Mouse (Mus musculus): ENCODE results near the gene H2-DMb2. TPM values are rescaled to one million over a fixed set of nuclear protein-coding genes. Genes with fewer than 3 reads are reported as not detected.

Gene H2-DMb2
- polyA plus RNA-seq, 1 experiment, result 0.52 TPM

DNA sequence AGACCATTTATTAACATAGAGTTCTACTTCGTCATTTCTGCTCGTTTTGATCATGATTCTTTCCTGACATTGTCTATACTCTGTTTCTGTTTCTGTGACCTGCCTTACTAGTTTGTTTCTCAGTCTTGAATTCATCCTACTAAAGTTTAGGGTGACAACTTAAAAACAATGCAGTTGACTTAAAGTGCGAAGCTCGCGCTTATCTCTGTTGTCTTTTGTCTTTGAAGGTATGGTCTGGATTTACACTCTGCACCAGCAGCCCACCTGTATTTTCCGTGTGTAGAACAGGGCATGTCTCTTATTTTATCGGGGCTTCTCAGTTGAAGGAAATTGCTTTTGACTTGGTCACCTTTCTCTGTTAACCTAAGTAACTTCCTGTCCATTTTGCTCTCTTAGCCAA lies 20.0 kb upstream of the H2-DMb2 start:
- WGBS, result 2% methylated on average over 7 of the region's 7 CpGs
- no peak overlapping the region; the same call in 1 of the 2 replicates for H3K27ac ChIP-seq (ENCODE audit: insufficient read depth, low read length)

DNA sequence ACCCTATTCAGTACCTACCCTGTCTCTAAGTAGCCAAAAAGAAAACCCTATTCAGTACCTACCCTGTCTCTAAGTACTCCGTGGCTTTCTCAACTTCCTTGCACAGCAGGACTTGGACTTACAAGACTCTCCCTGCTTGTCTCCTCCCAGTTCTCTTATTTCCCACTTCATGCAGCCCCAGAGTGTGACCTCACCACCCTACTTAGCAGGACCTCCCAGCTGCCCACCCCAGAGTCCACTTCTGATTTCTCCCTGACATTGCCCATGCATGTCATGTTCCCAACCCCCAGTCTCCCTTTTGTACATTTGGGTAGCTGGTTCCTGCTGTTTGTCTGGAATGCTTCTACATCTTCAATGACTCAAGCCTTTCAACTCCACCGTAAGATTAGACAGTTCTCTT lies 19.6 kb upstream of the H2-DMb2 start:
- H3K4me3 ChIP-seq (replicated peaks; ENCODE audit: insufficient read depth, low read depth, low read length), result peak overlapping the region; percentile 6
- DNase-seq, result no peak
- peaks cover 4% of the 10 kb centered on the region for H3K4me1 ChIP-seq (ENCODE audit: control insufficient read depth, insufficient read depth, low read length)
- H3K27ac ChIP-seq (ENCODE audit: insufficient read depth, low read length), result no peak overlapping the region
- WGBS, result 1% methylated on average over 2 of the region's 2 CpGs
- TF ChIP-seq POLR2A (IDR thresholded peaks at IDR 0.05; ENCODE audit: borderline replicate concordance, insufficient read depth, low read length) (no peak), CTCF (IDR thresholded peaks at IDR 0.05; ENCODE audit: borderline replicate concordance, insufficient read depth, low read depth, low read length) (no peak)
- H3K27me3 ChIP-seq (ENCODE audit: control insufficient read depth, insufficient read depth, low read length), result no peaks in the 10 kb centered on the region

More for the DNA sequence above, 20.0 kb upstream of the H2-DMb2 start:
- no peak for DNase-seq
- no peaks in the 10 kb centered on the region for H3K27me3 ChIP-seq (ENCODE audit: control insufficient read depth, insufficient read depth, low read length)
- H3K4me1 ChIP-seq (ENCODE audit: control insufficient read depth, insufficient read depth, low read length), result peaks cover 3% of the 10 kb centered on the region
- peak overlapping the region; percentile 93 for H3K4me3 ChIP-seq (replicated peaks; ENCODE audit: insufficient read depth, low read depth, low read length)
- TF ChIP-seq POLR2A (IDR thresholded peaks at IDR 0.05; ENCODE audit: borderline replicate concordance, insufficient read depth, low read length), result no peak
- TF ChIP-seq CTCF (IDR thresholded peaks at IDR 0.05; ENCODE audit: borderline replicate concordance, insufficient read depth, low read depth, low read length), result no peak

DNA sequence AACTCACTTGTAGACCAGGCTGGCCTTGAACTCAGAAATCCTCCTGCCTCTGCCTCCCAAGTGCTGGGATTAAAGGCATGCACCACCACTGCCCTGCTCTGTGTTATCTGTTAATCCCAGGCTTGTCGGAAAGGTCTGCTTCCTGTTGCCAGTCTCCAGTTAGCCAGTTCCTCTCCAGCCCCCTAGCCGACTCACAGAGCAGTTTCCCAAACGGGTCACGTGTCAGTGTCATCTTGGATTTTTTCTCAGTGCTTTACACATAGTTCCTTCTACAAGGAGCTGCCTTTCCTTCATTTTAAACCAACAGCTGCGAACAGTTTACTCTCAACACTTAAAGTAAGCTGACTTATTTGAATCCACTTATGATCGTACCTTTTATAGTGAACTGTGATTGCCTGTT lies 18.5 kb upstream of the H2-DMb2 start:
- Histone ChIP-seq H3K27me3 (ENCODE audit: control insufficient read depth, insufficient read depth, low read length) (no peaks in the 10 kb centered on the region), H3K4me3 (replicated peaks; ENCODE audit: insufficient read depth, low read depth, low read length) (no peak overlapping the region), H3K4me1 (ENCODE audit: control insufficient read depth, insufficient read depth, low read length) (peaks cover 6% of the 10 kb centered on the region), H3K27ac (ENCODE audit: insufficient read depth, low read length) (no peak overlapping the region)
- TF ChIP-seq POLR2A (IDR thresholded peaks at IDR 0.05; ENCODE audit: borderline replicate concordance, insufficient read depth, low read length), result no peak
- no peak for TF ChIP-seq CTCF (IDR thresholded peaks at IDR 0.05; ENCODE audit: borderline replicate concordance, insufficient read depth, low read depth, low read length)
- DNase-seq, result no peak
- 85% methylated on average over 6 of the region's 6 CpGs for WGBS

DNA sequence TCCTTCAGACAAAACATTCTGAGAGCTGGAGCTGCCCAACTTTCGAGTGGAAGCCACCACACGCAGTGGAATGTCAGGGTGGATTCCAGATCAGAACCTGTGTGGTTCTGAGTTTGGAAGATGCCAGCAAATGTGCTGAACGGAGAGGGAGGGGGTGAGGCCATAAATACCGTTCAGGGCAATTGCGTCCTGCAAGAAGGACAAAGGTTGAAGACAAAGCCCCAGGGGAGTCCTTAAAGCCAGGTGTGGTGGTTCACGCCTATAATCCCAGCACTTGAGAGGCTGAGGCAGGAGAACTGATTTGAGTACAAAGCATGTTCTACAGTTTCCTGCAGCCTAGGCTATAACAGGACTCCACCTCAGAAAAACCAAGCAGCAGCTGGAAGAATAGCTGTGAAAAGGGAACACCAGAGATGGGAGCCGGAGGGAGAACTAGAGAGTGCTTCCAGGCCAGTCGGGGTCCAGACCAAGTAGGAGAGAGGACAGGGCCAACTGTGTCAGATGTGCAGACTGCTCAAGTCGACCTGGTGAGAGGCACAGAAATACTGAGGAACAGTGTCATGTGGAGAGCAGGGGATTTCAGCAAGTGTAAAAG lies 16.2 kb upstream of the H2-DMb2 start:
- no peak overlapping the region for H3K27ac ChIP-seq (ENCODE audit: insufficient read depth, low read length)
- H3K27me3 ChIP-seq (ENCODE audit: control insufficient read depth, insufficient read depth, low read length), result no peaks in the 10 kb centered on the region
- DNase-seq, result no peak
- no peak overlapping the region for H3K4me3 ChIP-seq (replicated peaks; ENCODE audit: insufficient read depth, low read depth, low read length)
- TF ChIP-seq POLR2A (IDR thresholded peaks at IDR 0.05; ENCODE audit: borderline replicate concordance, insufficient read depth, low read length) (no peak), CTCF (IDR thresholded peaks at IDR 0.05; ENCODE audit: borderline replicate concordance, insufficient read depth, low read depth, low read length) (no peak)
- 57% methylated on average over 9 of the region's 9 CpGs for WGBS
- H3K4me1 ChIP-seq (ENCODE audit: control insufficient read depth, insufficient read depth, low read length), result peaks cover 6% of the 10 kb centered on the region

DNA sequence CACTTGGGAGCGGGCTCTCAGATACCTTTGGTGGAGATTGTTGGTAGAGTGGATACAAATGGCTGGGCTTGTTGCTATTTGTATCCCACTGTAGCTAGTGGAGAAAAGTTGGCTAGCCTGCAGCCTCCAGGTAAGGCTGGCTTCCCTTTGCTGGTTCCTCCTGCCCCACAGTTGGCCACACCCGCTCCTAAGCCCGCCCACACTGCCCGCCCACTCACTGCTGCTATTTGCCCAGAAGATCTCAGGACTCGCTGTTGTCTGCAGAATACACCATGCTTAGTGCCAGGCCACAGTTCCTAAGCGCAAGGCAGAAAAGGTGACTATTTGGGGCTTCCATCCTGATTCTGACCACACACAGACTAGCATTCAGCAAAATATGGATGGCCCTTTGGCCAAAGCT lies 15.6 kb upstream of the H2-DMb2 start:
- H3K27me3 ChIP-seq (ENCODE audit: control insufficient read depth, insufficient read depth, low read length), result no peaks in the 10 kb centered on the region
- peaks cover 6% of the 10 kb centered on the region for H3K4me1 ChIP-seq (ENCODE audit: control insufficient read depth, insufficient read depth, low read length)
- WGBS, result 9% methylated on average over 6 of the region's 6 CpGs
- DNase-seq, result peak; percentile 72 to 81
- TF ChIP-seq POLR2A (IDR thresholded peaks at IDR 0.05; ENCODE audit: borderline replicate concordance, insufficient read depth, low read length) (peak; percentile 67; the same call in 1 of the 2 replicates), CTCF (IDR thresholded peaks at IDR 0.05; ENCODE audit: borderline replicate concordance, insufficient read depth, low read depth, low read length) (no peak)
- H3K27ac ChIP-seq (ENCODE audit: insufficient read depth, low read length), result no peak overlapping the region
- H3K4me3 ChIP-seq (replicated peaks; ENCODE audit: insufficient read depth, low read depth, low read length), result peak overlapping the region; percentile 2

DNA sequence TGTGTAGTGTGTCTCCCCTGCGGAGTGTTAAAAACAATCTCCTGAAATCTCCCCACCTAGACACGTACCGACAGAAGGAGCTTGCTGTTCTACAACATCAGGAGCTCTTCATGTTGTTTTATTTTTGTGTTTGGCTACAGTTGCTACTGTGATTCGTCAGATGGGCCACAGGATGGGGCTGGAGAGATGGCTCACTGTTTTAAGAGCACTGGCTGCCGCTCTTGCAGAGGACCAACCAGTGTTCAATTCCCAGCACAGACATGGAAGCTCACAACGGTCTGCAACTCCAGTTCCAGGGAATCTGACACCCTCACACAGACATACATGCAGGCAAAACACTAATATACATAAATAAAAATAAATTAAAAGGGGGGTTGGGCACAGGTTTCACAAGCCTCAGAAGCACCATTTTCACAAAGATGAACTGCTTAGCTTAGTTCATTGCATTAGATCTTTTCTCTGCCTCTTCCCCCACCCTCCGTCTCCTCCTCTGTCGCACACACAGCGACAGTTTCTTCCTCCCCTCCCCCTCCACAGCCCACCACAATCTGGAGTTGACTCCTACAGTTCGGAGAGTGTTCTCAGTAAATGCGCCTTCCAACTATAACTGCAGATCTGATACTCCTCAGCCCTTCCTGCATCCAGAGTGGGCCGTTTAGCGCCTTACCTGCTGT lies 14.7 kb upstream of the H2-DMb2 start:
- 39% methylated on average over 13 of the region's 13 CpGs for WGBS
- Histone ChIP-seq H3K4me1 (ENCODE audit: control insufficient read depth, insufficient read depth, low read length) (peaks cover 6% of the 10 kb centered on the region), H3K27ac (ENCODE audit: insufficient read depth, low read length) (no peak overlapping the region), H3K27me3 (ENCODE audit: control insufficient read depth, insufficient read depth, low read length) (no peaks in the 10 kb centered on the region), H3K4me3 (replicated peaks; ENCODE audit: insufficient read depth, low read depth, low read length) (no peak overlapping the region)
- no peak for DNase-seq
- TF ChIP-seq CTCF (IDR thresholded peaks at IDR 0.05; ENCODE audit: borderline replicate concordance, insufficient read depth, low read depth, low read length) (no peak; the same call in 1 of the 2 replicates), POLR2A (IDR thresholded peaks at IDR 0.05; ENCODE audit: borderline replicate concordance, insufficient read depth, low read length) (no peak)

DNA sequence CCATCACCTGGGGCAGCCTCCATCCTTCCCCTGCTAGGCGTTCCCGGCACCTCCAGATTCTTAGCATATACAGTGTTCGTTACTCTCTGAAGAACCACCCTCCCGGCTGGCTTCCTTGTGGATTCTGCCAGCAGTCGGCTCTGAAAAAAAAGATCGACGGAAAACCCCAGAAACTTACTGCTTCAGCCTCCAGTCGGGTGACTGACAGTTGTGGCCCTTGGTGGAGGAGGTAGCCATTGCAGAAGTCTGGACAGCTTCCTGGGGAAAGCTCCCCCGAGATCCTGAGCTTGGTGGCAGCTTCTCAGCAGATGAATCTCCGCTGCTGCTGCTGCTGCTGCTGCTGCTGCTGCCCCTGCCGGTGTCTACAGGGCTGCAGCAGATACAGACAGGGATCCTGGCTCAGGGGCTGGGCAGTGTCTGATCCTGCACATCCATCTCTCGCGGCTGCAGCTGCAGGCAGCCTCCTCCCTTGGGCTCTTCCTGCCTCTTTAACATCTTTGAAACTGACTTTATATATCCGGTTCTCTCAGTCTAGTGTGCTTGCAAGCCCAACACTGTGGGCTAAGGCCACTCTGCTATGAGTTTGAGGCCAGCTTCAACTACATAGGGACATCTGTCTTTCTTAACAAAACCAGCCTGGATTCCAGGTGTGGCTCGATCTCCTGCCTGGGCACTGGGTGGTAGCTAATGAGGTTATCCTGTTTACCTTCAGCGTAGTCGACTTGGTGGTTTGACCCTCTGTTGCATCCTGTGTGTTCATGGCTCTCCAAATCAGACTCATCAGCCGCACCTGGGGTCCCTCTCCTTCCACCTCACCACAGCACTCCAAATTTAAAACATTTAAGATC lies 13.9 kb upstream of the H2-DMb2 start:
- no peak for DNase-seq
- peaks cover 6% of the 10 kb centered on the region for H3K4me1 ChIP-seq (ENCODE audit: control insufficient read depth, insufficient read depth, low read length)
- WGBS, result 40% methylated on average over 18 of the region's 18 CpGs
- no peak overlapping the region for H3K4me3 ChIP-seq (replicated peaks; ENCODE audit: insufficient read depth, low read depth, low read length)
- no peak for TF ChIP-seq POLR2A (IDR thresholded peaks at IDR 0.05; ENCODE audit: borderline replicate concordance, insufficient read depth, low read length)
- TF ChIP-seq CTCF (IDR thresholded peaks at IDR 0.05; ENCODE audit: borderline replicate concordance, insufficient read depth, low read depth, low read length), result no peak
- H3K27ac ChIP-seq (ENCODE audit: insufficient read depth, low read length), result no peak overlapping the region
- no peaks in the 10 kb centered on the region for H3K27me3 ChIP-seq (ENCODE audit: control insufficient read depth, insufficient read depth, low read length)

Data from cerebellum, adult 2 months (tissue).